ENCODE assay signal across 8 mouse cellular contexts in the genomic region with DNA sequence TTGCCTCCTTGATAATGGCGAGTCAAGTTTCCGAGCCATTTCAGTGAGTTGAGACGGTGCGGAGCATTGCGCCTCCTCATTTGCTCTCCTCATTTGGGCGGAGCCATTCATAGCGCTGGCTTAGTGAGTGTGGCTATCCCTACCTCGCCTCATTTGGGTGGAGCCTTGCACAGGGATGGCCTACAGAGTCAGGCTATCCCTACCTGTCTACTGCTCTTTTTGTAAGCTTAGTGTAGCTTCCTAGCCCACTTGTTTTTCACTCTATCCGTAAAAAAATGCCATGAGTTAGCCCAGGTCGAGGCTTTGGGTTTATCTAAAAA. TPM values are rescaled to one million over a fixed set of nuclear protein-coding genes. Genes with fewer than 3 reads are reported as not detected.
DNase-seq lines count a peak whose midpoint lies in the region; ATAC-seq and TF ChIP-seq lines count a peak whose summit lies in the region.
"Not testable (repeated sequence)": the region's sequence is repeated elsewhere in the genome, so short reads cannot be mapped to it uniquely, and the experiment has no call there.

A gene (minus strand): TSS at position 111 of the 320 bp plus-strand sequence.

- TF ChIP-seq POLR2A in ES-Bruce4 (IDR thresholded peaks at IDR 0.05; ENCODE audit: insufficient read depth, low read length), result not testable (repeated sequence)

- H3K4me1 ChIP-seq in ES-Bruce4 (ENCODE audit: control insufficient read depth, insufficient read depth, low read length); forebrain, embryonic 11.5 days (replicated peaks; ENCODE audit: control insufficient read depth, insufficient read depth, low read length); heart, embryonic 16.5 days (ENCODE audit: control insufficient read depth, insufficient read depth, low read length); intestine, embryonic 16.5 days (ENCODE audit: control insufficient read depth, insufficient read depth, low read length); lung, embryonic 14.5 days (ENCODE audit: insufficient read depth); midbrain, embryonic 15.5 days; stomach, embryonic 15.5 days: not testable (repeated sequence)

- not testable (repeated sequence) for H3K9me3 ChIP-seq in ES-Bruce4 (replicated peaks; ENCODE audit: control insufficient read depth, insufficient read depth, low read length, poor library complexity, severe bottlenecking); forebrain, embryonic 11.5 days (ENCODE audit: control insufficient read depth, low read length); heart, embryonic 16.5 days (replicated peaks; ENCODE audit: control insufficient read depth, low read length); intestine, embryonic 16.5 days (ENCODE audit: control insufficient read depth, low read length); lung, embryonic 14.5 days (ENCODE audit: low read depth, low read length); midbrain, embryonic 15.5 days; stomach, embryonic 15.5 days

- not testable (repeated sequence) for H3K4me3 ChIP-seq in ES-Bruce4 (ENCODE audit: low read depth, low read length); forebrain, embryonic 11.5 days (ENCODE audit: low read depth, low read length); heart, embryonic 16.5 days (ENCODE audit: low read length); intestine, embryonic 16.5 days (ENCODE audit: low read length); lung, embryonic 14.5 days (ENCODE audit: low read depth, low read length); midbrain, embryonic 15.5 days; stomach, embryonic 15.5 days (replicated peaks)

- ATAC-seq in forebrain, embryonic 11.5 days (replicated peaks; ENCODE audit: low FRiP score), result 0 out of 2 replicates have a peak, but pooled peaks have one; percentile 53
- peak; percentile 83 for ATAC-seq in heart, embryonic 16.5 days (replicated peaks; ENCODE audit: extremely low read depth, insufficient read depth, low FRiP score)
- peak; percentile 92 for ATAC-seq in intestine, embryonic 16.5 days
- peak; percentile 89 for ATAC-seq in lung, embryonic 14.5 days (ENCODE audit: insufficient read depth)
- ATAC-seq in midbrain, embryonic 15.5 days (replicated peaks), result peak; percentile 89
- peak; percentile 79 for ATAC-seq in stomach, embryonic 15.5 days (ENCODE audit: insufficient read depth, low FRiP score, low read depth)

- DNase-seq in forebrain, embryonic 11.5 days (ENCODE audit: low spot score); left cerebral cortex, postnatal 4 days; lung, embryonic 14.5 days: not testable (repeated sequence)

- not testable (repeated sequence) for TF ChIP-seq CTCF in ES-Bruce4 (IDR thresholded peaks at IDR 0.05; ENCODE audit: low read depth, low read length); lung, embryonic 14.5 days (IDR thresholded peaks at IDR 0.05; ENCODE audit: low read depth)

- H3K27ac ChIP-seq in ES-Bruce4 (ENCODE audit: insufficient read depth, low read length); forebrain, embryonic 11.5 days (ENCODE audit: low read depth, low read length); heart, embryonic 16.5 days (ENCODE audit: low read length); intestine, embryonic 16.5 days (ENCODE audit: low read length); lung, embryonic 14.5 days (ENCODE audit: low read depth); midbrain, embryonic 15.5 days; stomach, embryonic 15.5 days: not testable (repeated sequence)

- not testable (repeated sequence) for H3K4me2 ChIP-seq in forebrain, embryonic 11.5 days (ENCODE audit: low read depth, low read length, severe bottlenecking); heart, embryonic 16.5 days (ENCODE audit: low read depth, low read length); intestine, embryonic 16.5 days (ENCODE audit: low read depth, low read length); lung, embryonic 14.5 days; midbrain, embryonic 15.5 days; stomach, embryonic 15.5 days

- intact Hi-C loops in left cerebral cortex, postnatal 4 days (cut with DNase I), result not testable (repeated sequence)

- TF ChIP-seq EP300 in ES-Bruce4 (IDR thresholded peaks at IDR 0.05; ENCODE audit: insufficient read depth, low read depth, low read length), result not testable (repeated sequence)

- H3K27me3 ChIP-seq in ES-Bruce4 (ENCODE audit: control insufficient read depth, insufficient read depth, low read length, poor library complexity, severe bottlenecking); forebrain, embryonic 11.5 days (ENCODE audit: control insufficient read depth, insufficient read depth, low read length); heart, embryonic 16.5 days (ENCODE audit: control insufficient read depth, insufficient read depth, low read length); intestine, embryonic 16.5 days (replicated peaks; ENCODE audit: control insufficient read depth, insufficient read depth, low read length); lung, embryonic 14.5 days (ENCODE audit: insufficient read depth, low read length); midbrain, embryonic 15.5 days (replicated peaks); stomach, embryonic 15.5 days (replicated peaks): not testable (repeated sequence)

- WGBS in forebrain, embryonic 11.5 days, result no CpG with 5 or more reads among the region's 10 CpGs
- no CpG with 5 or more reads among the region's 10 CpGs for WGBS in heart, embryonic 16.5 days
- no CpG with 5 or more reads among the region's 10 CpGs for WGBS in intestine, embryonic 16.5 days
- no CpG with 5 or more reads among the region's 10 CpGs for WGBS in lung, embryonic 14.5 days
- no CpG with 5 or more reads among the region's 10 CpGs for WGBS in midbrain, embryonic 15.5 days
- no CpG with 5 or more reads among the region's 10 CpGs for WGBS in stomach, embryonic 15.5 days

- not testable (repeated sequence) for H3K36me3 ChIP-seq in ES-Bruce4 (ENCODE audit: control insufficient read depth, insufficient read depth, low read length, poor library complexity, severe bottlenecking); forebrain, embryonic 11.5 days (ENCODE audit: control insufficient read depth, insufficient read depth, low read length); heart, embryonic 16.5 days (ENCODE audit: control insufficient read depth, insufficient read depth); intestine, embryonic 16.5 days (ENCODE audit: control insufficient read depth, insufficient read depth, low read length); lung, embryonic 14.5 days (ENCODE audit: insufficient read depth); midbrain, embryonic 15.5 days (replicated peaks); stomach, embryonic 15.5 days

- H3K9ac ChIP-seq in ES-Bruce4 (ENCODE audit: low read depth, poor library complexity, severe bottlenecking); forebrain, embryonic 11.5 days (ENCODE audit: low read length); heart, embryonic 16.5 days (ENCODE audit: low read length); intestine, embryonic 16.5 days (ENCODE audit: low read depth, low read length); lung, embryonic 14.5 days; midbrain, embryonic 15.5 days; stomach, embryonic 15.5 days: not testable (repeated sequence)

RNA-seq across cellular contexts. Expression of the gene that starts here (rescaled TPM):
- polyA plus RNA-seq in ES-Bruce4 (2011; ENCODE audit: insufficient read depth, insufficient read length, low read depth, missing spikeins), result 9.0 and 12.3 TPM in 2 replicates
- 2.2 and 2.4 TPM in 2 replicates for polyA plus RNA-seq in forebrain, embryonic 11.5 days (2014; fragmentation: Nextera tagmentation; extraction: Ambion mirVana)
- 2.2 and 3.3 TPM in 2 replicates for polyA plus RNA-seq in heart, embryonic 16.5 days (2015; fragmentation: Nextera tagmentation; extraction: Ambion mirVana)
- 5.2 and 5.9 TPM in 2 replicates for polyA plus RNA-seq in intestine, embryonic 16.5 days (2015; fragmentation: Nextera tagmentation; extraction: Ambion mirVana)
- 10 to 100 TPM; 14.9 to 17.5 TPM for total RNA-seq in left cerebral cortex, postnatal 4 days (2021)
- 1.6 and 4.5 TPM in 2 replicates for polyA plus RNA-seq in lung, embryonic 14.5 days (2014; fragmentation: Nextera tagmentation; extraction: Ambion mirVana)
- 3.5 and 5.7 TPM in 2 replicates for polyA plus RNA-seq in midbrain, embryonic 15.5 days (2015; fragmentation: Nextera tagmentation; extraction: Ambion mirVana)
- polyA plus RNA-seq in stomach, embryonic 15.5 days (2015; fragmentation: Nextera tagmentation; extraction: Ambion mirVana), result 4.4 and 7.3 TPM in 2 replicates
